Mouse (Mus musculus) B cell, adult 2 months (primary cell): ENCODE data around the gene Tsks.

Source experiments
- DNase-seq, 2 experiments: peaks; one replicate each; pipeline ENCODE4 v3.0.0; 2022

Tsks gene

GRCm38 (mm10) chr7:44952611-44953306, 9.8 kb downstream of the Tsks start:
- peak; percentile 65 to 68 for DNase-seq

GRCm38 (mm10) chr7:44953561-44953960, 10.6 kb downstream of the Tsks start:
- DNase-seq: no peak

GRCm38 (mm10) chr7:44954091-44954885, 11.3 kb downstream of the Tsks start:
- no peak for DNase-seq

- peak; percentile 55 to 58 for DNase-seq
These were observed 12.6 kb downstream of the Tsks start for GRCm38 (mm10) chr7:44955628-44956027.

GRCm38 (mm10) chr7:44956266-44956665, 13.3 kb downstream of the Tsks start:
- no peak for DNase-seq

- no peak for DNase-seq
These were observed 14.3 kb downstream of the Tsks start for GRCm38 (mm10) chr7:44957183-44957835.

- DNase-seq: peak; percentile 46 to 49
These were observed 15.2 kb downstream of the Tsks start for GRCm38 (mm10) chr7:44958208-44958607.

- DNase-seq: no peak
These were observed 16.3 kb downstream of the Tsks start for GRCm38 (mm10) chr7:44959281-44959680.

- peak; percentile 67 to 70 for DNase-seq
These were observed 17.0 kb downstream of the Tsks start for GRCm38 (mm10) chr7:44959874-44960511.

- no peak for DNase-seq
These were observed 17.5 kb downstream of the Tsks start for GRCm38 (mm10) chr7:44960512-44960910.

GRCm38 (mm10) chr7:44962337-44962736, 19.3 kb downstream of the Tsks start:
- DNase-seq: no peak

GRCm38 (mm10) chr7:44962831-44963230, 19.8 kb downstream of the Tsks start:
- DNase-seq: no peak

GRCm38 (mm10) chr7:44964990-44965389, 22.0 kb downstream of the Tsks start:
- no peak for DNase-seq

GRCm38 (mm10) chr7:44965975-44966374, 23.0 kb downstream of the Tsks start:
- peak in 1 of 2 experiments; percentile 37 for DNase-seq

GRCm38 (mm10) chr7:44966638-44967037, 23.6 kb downstream of the Tsks start:
- DNase-seq: no peak

- DNase-seq: peak; percentile 75 to 78
These were observed 27.3 kb downstream of the Tsks start for GRCm38 (mm10) chr7:44970231-44970691.

GRCm38 (mm10) chr7:44971142-44971541, 28.1 kb downstream of the Tsks start:
- DNase-seq: no peak

GRCm38 (mm10) chr7:44973415-44974130, 30.6 kb downstream of the Tsks start:
- DNase-seq: no peak

GRCm38 (mm10) chr7:44974383-44975116, 31.5 kb downstream of the Tsks start, which contains the start of gene Cpt1c:
Gene Cpt1c (minus strand): TSS chr7:44974851.
- peak in 1 of 2 experiments; percentile 36 for DNase-seq

GRCm38 (mm10) chr7:44975117-44975419, 32.1 kb downstream of the Tsks start:
- DNase-seq: no peak

- DNase-seq: no peak
These were observed 35.3 kb downstream of the Tsks start for GRCm38 (mm10) chr7:44978300-44978699.

- DNase-seq: no peak
These were observed 38.5 kb downstream of the Tsks start for GRCm38 (mm10) chr7:44981539-44981938.
